Mouse (Mus musculus) spleen, adult 2 months (tissue): ENCODE measurements around the gene Atg4d.

ENCODE experiments used
- CTCF ChIP-seq: fragments of 200-500 bp; IDR thresholded peaks from 2 replicates; pipeline ENCODE4 v1.5.1; 2011; ENCODE audit warnings: mild to moderate bottlenecking, inconsistent platforms; ENCODE audit not compliant: insufficient read depth, insufficient read length, insufficient replicate concordance; ENCODE audit errors: extremely low read depth
- POLR2A ChIP-seq: fragments of 200-500 bp; IDR thresholded peaks from 2 replicates; pipeline ENCODE4 v1.6.1; 2011; ENCODE audit warnings: low read depth, low read length, inconsistent platforms

- TF ChIP-seq CTCF (no peak), POLR2A (peak; percentile 38)
Observed at GRCm38 (mm10) chr9:21321513-21321835, 56.4 kb downstream of the Atg4d start.
